Mouse (Mus musculus) cerebellum, adult 18-20 months (tissue): ENCODE measurements around the gene Ppp1r13l.

Source experiments
- DNase-seq, 2 experiments: peaks; one replicate each; pipeline ENCODE4 v3.0.0; 2021

Gene Ppp1r13l

GRCm38 (mm10) chr7:19359299-19359891 is at the start of gene Ppp1r13l, which contains the start of gene Cd3eap:
Ppp1r13l (plus strand) TSS chr7:19359749.
Cd3eap (minus strand) TSS chr7:19359483.
- DNase-seq = peak; percentile 87

- peak; percentile 96 to 98 for DNase-seq
Observed at GRCm38 (mm10) chr7:19309884-19310641, 49.5 kb upstream of the Ppp1r13l start, which contains the start of gene Fosb. Fosb (minus strand) TSS chr7:19310051.

GRCm38 (mm10) chr7:19311991-19312390 is 47.6 kb upstream of the Ppp1r13l start:
- no peak for DNase-seq

GRCm38 (mm10) chr7:19314033-19314432 is 45.5 kb upstream of the Ppp1r13l start:
- DNase-seq = no peak

- DNase-seq = no peak
Observed at GRCm38 (mm10) chr7:19316451-19317161, 42.9 kb upstream of the Ppp1r13l start.

GRCm38 (mm10) chr7:19318201-19318600 is 41.3 kb upstream of the Ppp1r13l start:
- DNase-seq = no peak

GRCm38 (mm10) chr7:19318676-19319075 is 40.9 kb upstream of the Ppp1r13l start:
- DNase-seq = no peak

GRCm38 (mm10) chr7:19319458-19319857 is 40.1 kb upstream of the Ppp1r13l start:
- DNase-seq = peak in 1 of 2 experiments; percentile 34

GRCm38 (mm10) chr7:19319906-19320305 is 39.6 kb upstream of the Ppp1r13l start:
- peak; percentile 96 for DNase-seq

- no peak for DNase-seq
Observed at GRCm38 (mm10) chr7:19320637-19321036, 38.9 kb upstream of the Ppp1r13l start.

- no peak for DNase-seq
Observed at GRCm38 (mm10) chr7:19321464-19321863, 38.1 kb upstream of the Ppp1r13l start.

- no peak for DNase-seq
Observed at GRCm38 (mm10) chr7:19322489-19322888, 37.1 kb upstream of the Ppp1r13l start.

GRCm38 (mm10) chr7:19324221-19324620 is 35.3 kb upstream of the Ppp1r13l start:
- DNase-seq = no peak

- no peak for DNase-seq
Observed at GRCm38 (mm10) chr7:19325262-19326199, 34.0 kb upstream of the Ppp1r13l start.

GRCm38 (mm10) chr7:19326359-19326758 is 33.2 kb upstream of the Ppp1r13l start:
- peak; percentile 73 to 74 for DNase-seq

- peak; percentile 84 to 90 for DNase-seq
Observed at GRCm38 (mm10) chr7:19327128-19327527, 32.4 kb upstream of the Ppp1r13l start.

GRCm38 (mm10) chr7:19327782-19328181 is 31.8 kb upstream of the Ppp1r13l start:
- no peak for DNase-seq

- DNase-seq = no peak
Observed at GRCm38 (mm10) chr7:19328425-19328824, 31.1 kb upstream of the Ppp1r13l start.

- DNase-seq = no peak
Observed at GRCm38 (mm10) chr7:19331910-19332309, 27.6 kb upstream of the Ppp1r13l start.

GRCm38 (mm10) chr7:19332709-19333352 is 26.7 kb upstream of the Ppp1r13l start:
- DNase-seq = peak; percentile 82 to 87

GRCm38 (mm10) chr7:19335583-19335982 is 24.0 kb upstream of the Ppp1r13l start:
- DNase-seq = no peak

GRCm38 (mm10) chr7:19337122-19337521 is 22.4 kb upstream of the Ppp1r13l start:
- no peak for DNase-seq
